Mouse (Mus musculus) spleen, postnatal 14 days (tissue): Measurements from ENCODE around the gene Pomgnt1.

Experiments
- DNase-seq, 2 experiments: peaks; one replicate each; pipeline ENCODE4 v3.0.0; 2021 to 2022; ENCODE audit warnings: low spot score in 2 of 2

Pomgnt1 gene

GRCm38 (mm10) chr4:116137421-116137996, 13.9 kb downstream of the Pomgnt1 start:
- DNase-seq, result no peak

GRCm38 (mm10) chr4:116140801-116141574, 17.3 kb downstream of the Pomgnt1 start:
- DNase-seq, result no peak

DNA sequence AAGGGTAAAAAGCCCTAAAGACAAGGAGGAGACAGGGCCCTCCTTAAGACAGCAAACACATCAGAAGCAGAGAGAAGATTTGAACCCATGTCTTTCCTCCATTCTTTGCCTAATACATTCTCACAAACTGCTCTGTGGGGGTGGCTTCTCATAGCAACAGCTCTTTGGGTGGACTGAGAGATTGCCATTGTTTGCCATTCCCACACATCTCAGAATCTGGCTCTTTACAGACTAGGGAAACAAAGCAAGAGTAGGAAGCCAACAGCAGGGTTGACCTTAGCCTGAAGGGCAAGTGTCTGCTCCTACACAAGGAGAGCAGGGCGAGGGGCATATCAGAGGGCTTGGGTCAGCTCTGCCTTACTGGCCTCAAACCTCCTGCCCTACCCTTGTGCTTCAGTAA, 18.1 kb downstream of the Pomgnt1 start:
- DNase-seq, result no peak

- no peak for DNase-seq
Observed at GRCm38 (mm10) chr4:116142269-116142668, 18.6 kb downstream of the Pomgnt1 start.

DNA sequence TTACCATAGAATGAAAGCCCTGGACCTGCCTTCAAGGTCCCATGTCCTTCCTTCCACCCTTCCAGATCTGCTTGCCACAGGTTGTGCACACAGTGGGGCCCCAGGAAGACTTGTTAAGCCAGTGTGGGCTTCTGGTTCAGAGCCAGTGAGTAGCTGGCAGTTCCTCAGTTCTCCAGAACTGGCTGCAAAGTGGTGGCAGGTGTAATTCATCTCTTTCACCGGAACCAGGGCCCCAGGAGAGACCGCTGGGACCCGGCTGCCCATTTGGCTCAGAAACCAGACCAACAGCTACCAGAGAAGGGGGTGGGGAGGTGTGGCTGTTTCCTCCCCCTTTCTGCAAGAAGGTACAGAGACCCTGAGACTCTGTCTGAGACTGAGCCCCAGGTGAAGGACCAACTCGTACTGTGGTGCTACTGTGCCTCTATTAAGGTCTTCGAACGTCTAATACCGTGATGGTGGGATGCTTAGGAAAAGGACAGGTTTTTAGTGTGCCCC, 19.7 kb downstream of the Pomgnt1 start:
- DNase-seq, result no peak

DNA sequence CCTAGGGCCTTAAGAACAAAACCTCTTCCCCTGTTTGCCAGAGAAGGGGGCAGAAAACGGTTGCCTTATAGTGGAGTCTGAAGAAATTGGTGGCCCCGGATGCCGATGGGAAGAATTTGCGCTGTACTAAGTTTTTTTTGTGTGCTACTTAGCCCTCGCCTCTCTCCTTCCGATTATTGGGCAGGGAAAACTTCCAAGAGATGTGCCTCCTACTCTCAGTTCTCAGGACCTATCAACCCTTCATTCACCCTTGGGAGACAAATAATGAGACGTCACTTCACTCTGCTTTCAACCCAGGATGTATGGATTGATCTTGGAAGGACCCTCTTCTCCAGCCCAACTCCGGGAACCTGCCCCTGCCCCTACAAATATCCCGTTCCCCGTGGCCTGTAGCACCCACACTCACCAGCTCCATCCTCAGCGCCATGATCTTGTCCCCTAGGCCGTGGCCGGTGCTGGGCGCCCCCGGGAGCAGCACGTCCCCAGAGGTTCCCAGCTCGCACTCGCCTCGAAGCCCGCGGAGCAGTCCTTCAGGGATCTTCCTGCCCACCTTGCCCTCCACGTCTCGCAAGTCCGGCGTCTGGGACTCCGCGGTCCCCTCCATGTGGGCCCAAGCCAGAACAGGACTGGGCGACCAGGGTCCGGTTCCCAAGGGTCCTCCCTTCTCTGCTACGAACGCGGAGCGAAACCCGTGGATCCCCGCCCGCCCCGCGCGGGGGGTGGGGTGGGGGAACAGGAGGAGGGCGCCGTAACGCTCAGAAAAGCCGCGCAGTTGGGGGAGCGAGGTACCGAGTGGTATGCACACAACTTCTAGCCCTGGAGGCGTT, 20.5 kb downstream of the Pomgnt1 start:
- peak in 1 of 2 experiments; percentile 33 for DNase-seq

DNA sequence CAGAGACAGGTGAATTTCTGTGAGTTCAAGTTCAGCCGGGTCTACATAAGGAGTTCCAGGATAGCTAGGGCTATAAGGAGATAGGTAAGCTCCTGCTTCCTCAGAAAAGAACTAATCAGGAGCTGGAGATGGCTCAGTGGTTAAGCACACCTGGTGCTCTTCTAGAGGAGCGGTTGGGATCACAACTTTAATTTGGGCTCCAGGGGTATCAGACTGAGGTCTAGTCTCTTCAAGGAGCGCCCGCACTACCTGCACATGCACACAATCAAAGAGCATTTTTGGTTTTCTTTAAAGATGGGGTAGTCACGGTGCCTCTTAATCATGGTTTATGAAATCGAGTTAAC, 26.1 kb downstream of the Pomgnt1 start:
- no peak for DNase-seq

DNA sequence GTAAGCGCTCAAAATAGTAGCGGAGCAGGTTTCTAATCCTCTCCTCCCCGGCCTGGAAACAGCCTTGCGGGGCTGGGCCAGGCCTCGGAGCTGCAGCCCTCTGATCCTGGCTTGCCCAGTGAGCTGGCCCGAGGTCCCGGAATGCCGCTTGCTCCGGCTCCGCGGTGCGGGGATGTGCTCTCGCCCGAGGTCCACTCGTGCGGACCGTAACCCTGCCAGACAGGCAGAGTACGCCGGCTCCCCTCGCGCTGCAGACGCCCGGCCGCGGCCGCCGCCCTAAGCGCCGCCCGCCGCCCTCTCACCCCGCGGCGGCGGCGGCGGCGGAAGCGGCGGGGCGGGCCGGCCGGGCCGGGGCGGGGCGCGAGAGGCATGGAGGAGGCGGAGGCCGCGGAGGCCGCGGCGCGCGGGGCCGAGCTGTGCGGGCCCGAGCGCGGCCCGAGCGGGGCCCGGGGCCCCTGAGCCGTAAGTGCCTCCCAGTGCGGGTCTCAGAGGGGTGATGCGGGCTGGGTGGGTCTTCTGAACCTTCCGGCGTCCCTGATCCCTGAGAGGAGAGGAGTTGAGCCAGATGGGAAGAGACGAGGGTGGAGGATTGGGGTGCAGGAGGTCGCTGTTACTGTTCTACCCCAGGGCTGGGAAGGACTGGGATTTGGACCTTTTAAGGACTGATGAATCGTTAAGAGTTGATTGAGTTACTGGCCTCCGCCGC, 26.7 kb downstream of the Pomgnt1 start:
- peak; percentile 41 to 62 for DNase-seq

DNA sequence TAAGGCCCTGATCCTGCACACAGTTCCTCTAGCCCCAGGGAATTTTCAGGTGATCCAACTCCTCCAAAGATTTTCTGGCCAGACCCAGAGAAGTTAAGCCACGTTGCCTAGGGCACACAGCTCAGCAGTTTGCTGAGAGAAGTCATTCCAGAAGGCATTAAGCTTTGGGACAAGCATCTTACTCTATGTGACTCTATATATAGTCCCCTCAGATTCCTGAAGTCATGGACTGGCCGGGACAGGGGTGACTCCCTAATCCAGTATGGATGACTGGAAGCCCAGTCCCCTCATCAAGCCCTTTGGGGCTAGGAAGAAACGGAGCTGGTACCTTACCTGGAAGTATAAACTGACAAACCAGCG, 27.2 kb downstream of the Pomgnt1 start:
- no peak for DNase-seq

DNA sequence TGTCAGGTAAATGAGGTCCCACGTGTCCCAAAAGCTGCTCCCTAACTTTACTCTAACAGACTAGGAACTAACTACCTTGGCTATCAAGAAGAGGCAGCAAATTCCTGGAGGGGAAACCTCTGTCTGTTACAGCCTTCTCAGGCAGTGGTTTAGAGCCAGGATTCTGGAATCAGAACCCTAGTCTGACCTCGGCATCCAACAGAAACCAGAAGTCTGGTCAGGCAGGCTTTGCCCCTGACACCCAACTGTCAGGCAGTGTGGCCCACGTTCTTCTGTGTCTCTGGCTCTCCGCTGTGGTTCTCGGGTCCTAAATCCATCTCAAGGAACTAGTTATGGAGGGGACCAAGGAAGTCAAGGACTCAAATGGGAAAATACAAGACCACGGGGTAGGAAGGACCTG, 27.6 kb downstream of the Pomgnt1 start, which contains the start of gene Lurap1:
TSS of gene Lurap1 (minus strand) at position 101 of the 400 bp plus-strand sequence.
- DNase-seq, result no peak

GRCm38 (mm10) chr4:116152702-116153101, 29.1 kb downstream of the Pomgnt1 start:
- no peak for DNase-seq

- no peak for DNase-seq
Observed at GRCm38 (mm10) chr4:116157882-116158281, 34.2 kb downstream of the Pomgnt1 start.

DNA sequence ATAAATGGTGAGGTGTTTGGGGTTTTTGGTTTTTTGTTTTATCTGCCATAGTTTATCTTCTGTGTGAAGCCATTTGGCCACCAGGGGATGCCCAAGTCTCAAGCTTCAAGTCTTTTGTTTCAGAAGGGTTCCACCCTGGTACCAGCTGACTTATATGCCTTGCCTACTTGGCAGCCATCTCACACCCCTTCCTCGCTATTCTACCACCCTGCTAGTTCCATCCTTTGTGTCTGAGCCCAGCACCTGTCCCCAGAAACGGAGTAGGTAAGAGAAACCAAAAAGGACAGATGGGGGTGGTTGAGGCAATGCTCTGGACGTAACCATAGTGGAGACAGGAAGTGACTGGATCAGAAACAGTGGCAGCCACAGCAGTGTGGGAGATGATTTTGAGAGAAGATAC, 36.3 kb downstream of the Pomgnt1 start:
- DNase-seq, result no peak

DNA sequence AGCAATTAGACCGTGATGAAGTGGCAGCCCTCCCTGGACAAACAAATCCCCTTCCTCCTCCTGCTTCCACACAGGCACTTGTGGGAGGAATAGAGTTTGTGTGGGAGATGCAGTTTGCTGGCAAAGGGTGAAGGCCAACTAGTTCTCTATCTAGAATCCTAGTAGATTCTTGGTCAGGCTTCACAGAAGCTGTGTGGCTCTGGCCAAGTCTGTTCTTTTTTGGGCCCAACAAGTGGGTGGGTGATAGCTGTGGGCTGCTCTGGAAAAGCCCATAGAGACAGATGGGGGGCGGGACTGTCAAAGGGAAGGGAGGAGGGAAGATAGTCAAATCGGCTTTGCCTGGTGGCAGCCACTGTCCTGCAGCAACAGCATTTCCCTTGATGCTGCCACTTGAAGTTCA, 37.1 kb downstream of the Pomgnt1 start:
- DNase-seq, result no peak

DNA sequence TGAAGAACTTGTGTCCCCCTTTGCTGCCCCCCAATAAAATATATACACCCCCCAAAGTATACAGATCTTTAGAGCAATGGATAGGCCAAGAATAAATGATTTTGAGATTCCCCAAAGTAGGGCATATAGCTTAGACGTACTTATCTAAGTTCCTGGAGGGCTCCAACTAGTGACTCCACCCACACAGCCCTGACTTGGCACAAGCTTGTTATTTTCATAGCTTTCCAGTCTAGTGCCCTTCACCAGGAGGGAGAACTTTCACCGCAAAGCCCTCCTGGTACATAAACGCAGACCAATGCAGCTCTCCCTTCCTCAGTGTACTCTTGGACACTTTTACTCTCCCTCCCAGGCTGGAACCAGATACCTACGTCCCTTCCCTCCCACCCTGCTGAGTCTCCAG, 38.5 kb downstream of the Pomgnt1 start:
- no peak for DNase-seq

GRCm38 (mm10) chr4:116164759-116165554, 41.3 kb downstream of the Pomgnt1 start:
- no peak for DNase-seq

DNA sequence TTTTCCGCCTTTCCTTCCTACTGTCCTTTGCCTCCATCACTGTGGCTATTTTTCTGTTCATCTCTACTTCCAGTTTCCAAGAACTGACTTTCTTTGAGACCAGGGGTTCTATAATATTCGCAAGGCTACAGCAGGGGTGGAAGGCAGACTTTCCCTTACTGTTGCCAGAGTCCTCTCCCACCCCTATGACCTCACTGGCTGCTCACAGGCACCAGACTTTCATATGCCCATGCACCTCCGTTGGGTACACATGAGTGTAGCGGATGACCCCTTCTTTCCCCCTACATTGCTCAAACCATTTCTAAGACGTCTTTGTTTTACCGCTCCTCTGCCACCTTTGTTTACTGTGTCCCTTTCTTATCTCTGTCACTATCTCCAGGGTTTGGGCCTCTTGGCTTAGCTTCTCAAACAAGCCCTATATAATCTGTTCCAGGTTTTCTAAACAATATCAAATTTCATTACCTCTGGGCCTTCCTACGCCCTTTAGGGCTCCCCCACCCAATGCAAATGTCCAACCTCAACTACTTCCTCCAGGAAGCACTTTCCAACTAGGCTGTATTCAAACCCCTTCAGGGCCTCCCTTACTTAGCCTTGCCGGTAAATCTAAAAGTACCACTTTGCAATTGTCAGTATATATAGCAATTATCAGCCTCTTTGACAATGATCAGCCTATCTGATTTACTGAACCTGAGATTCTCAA, 42.2 kb downstream of the Pomgnt1 start:
- no peak for DNase-seq

DNA sequence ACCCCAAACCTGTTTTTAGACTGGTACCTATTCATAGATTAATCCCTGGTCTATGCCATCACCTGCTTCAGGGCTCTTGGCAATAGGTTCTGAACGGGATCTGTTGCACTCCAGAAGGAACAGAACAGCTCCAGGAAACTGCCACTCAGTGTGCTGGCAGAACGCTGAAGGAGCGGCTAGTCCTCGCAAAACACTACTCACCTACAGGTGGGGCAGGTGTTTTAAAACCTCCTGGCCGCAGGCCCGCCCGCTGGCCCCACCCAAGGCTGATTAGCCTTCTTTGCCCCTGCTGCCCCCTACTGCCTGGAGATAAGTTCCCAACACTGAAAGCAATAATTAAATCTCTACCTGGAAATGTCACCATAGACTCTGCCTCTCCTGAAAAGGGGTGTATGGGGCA, 43.8 kb downstream of the Pomgnt1 start, which contains the start of gene Tspan1:
TSS of gene Tspan1 (minus strand) at position 198 of the 400 bp plus-strand sequence.
- no peak for DNase-seq

GRCm38 (mm10) chr4:116168617-116169352, 45.1 kb downstream of the Pomgnt1 start:
- DNase-seq, result peak; percentile 30 to 68

- no peak for DNase-seq
Observed at GRCm38 (mm10) chr4:116169353-116169672, 45.7 kb downstream of the Pomgnt1 start.
